In genomic region chr16:63062883-63063282, GRCm38 (mm10) we compare ENCODE assay signal across 19 mouse cellular contexts.
"Had no signal": no experiment of that assay in that cellular context is flagged by ENCODE, and none has a peak within 500 bp of the region (broad histone marks: within the 10 kb centered on the region; RNA-seq: fewer than 3 reads in every experiment).

No protein-coding gene starts in this region.

- H3K36me3 ChIP-seq: liver, embryonic 15.5 days; lung, embryonic 15.5 days; midbrain, embryonic 13.5 days; midbrain, embryonic 15.5 days; neural tube, embryonic 12.5 days; stomach, embryonic 15.5 days had no signal

- H3K4me1 ChIP-seq: liver, embryonic 15.5 days; lung, embryonic 15.5 days; megakaryocyte, embryonic 14.5 days; midbrain, embryonic 13.5 days; midbrain, embryonic 15.5 days; neural tube, embryonic 12.5 days; stomach, embryonic 15.5 days had no signal

- H3K4me3 ChIP-seq: liver, embryonic 15.5 days; lung, embryonic 15.5 days; megakaryocyte, embryonic 14.5 days; midbrain, embryonic 13.5 days; midbrain, embryonic 15.5 days; neural tube, embryonic 12.5 days; stomach, embryonic 15.5 days had no signal

- H3K27me3 ChIP-seq: liver, embryonic 15.5 days; lung, embryonic 15.5 days; megakaryocyte, embryonic 14.5 days; midbrain, embryonic 13.5 days; midbrain, embryonic 15.5 days; neural tube, embryonic 12.5 days; stomach, embryonic 15.5 days had no signal

- H3K4me2 ChIP-seq: liver, embryonic 15.5 days; lung, embryonic 15.5 days; midbrain, embryonic 11.5 days; midbrain, embryonic 13.5 days; midbrain, embryonic 15.5 days; neural tube, embryonic 12.5 days; stomach, embryonic 15.5 days had no signal

- H3K9ac ChIP-seq: liver, embryonic 15.5 days; liver, postnatal 0 days; lung, embryonic 15.5 days; midbrain, embryonic 13.5 days; midbrain, embryonic 15.5 days; neural tube, embryonic 12.5 days; stomach, embryonic 15.5 days had no signal

- DNase-seq: liver, postnatal 0 days; lung, adult 2 months; lung, postnatal 14 days; lung, postnatal 36 days; right cerebral cortex, adult 18-20 months; right cerebral cortex, postnatal 25 days; right cerebral cortex, postnatal 4 days; thymus, adult 18-20 months; thymus, postnatal 14 days; thymus, postnatal 36 days had no signal

- H3K27ac ChIP-seq: liver, embryonic 15.5 days; lung, embryonic 15.5 days; macrophage; midbrain, embryonic 13.5 days; midbrain, embryonic 15.5 days; neural tube, embryonic 12.5 days; stomach, embryonic 15.5 days had no signal

- H3K9me3 ChIP-seq: liver, embryonic 15.5 days; lung, embryonic 15.5 days; midbrain, embryonic 13.5 days; midbrain, embryonic 15.5 days; neural tube, embryonic 12.5 days; stomach, embryonic 15.5 days had no signal
